Mouse (Mus musculus) heart, postnatal 14 days (tissue): ENCODE data around the gene Gdf5. TPM values are rescaled to one million over a fixed set of nuclear protein-coding genes. Genes with fewer than 3 reads are reported as not detected.

ENCODE experiments used
- DNase-seq, 2 experiments: peaks; one replicate each; pipeline ENCODE4 v3.0.0; 2021 to 2022
- intact Hi-C: fragments of 180-260 bp; cut with DNase I; formaldehyde crosslinking; loops from one replicate; pipeline ENCODE4 v1.15.1; 2025
- long read RNA-seq, 2 experiments: library from polyadenylated mRNA; stranded (forward); transcript quantifications; one replicate each; pipeline ENCODE4 v2.0.0; 2021
- total RNA-seq, 2 experiments: library from RNA; stranded (reverse); gene quantifications; 2 replicates each; pipeline ENCODE4 v1.2.3; 2021

Gdf5 gene
- not detected for total RNA-seq
- long read RNA-seq, experiment 1: 0 reads
- long read RNA-seq, experiment 2, partial matches to known transcripts: 1 of 1 reads
- long read RNA-seq, experiment 2, other reads (novel, unspliced or antisense): 0 of 1 reads

DNA sequence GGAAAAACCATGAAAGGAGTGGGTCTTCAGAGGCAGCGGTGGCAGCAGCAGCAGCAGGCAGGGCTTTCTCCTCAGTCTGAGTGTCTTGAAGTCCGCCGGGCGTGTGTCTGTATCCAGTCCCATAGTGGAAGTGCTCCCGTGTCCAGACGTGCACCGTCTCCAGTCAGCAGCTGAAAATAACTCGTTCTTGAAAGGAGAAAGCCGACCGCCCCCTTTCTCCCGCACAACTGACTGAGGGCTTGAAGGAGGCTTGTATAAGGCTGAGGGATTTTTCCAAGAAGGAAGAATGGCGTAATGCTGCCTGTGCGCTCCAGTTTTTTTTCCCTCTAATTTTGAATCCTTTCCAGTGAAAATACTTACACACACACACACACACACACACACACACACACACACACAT lies at the start of gene Gdf5:
Gene Gdf5 (minus strand): TSS at position 244 of the 400 bp plus-strand sequence.
- DNase-seq: no peak
- intact Hi-C loops: loop anchor here (10.0 kb wide), 1 partner anchor 250 kb away; the partner anchor contains the start of gene Trpc4ap

DNA sequence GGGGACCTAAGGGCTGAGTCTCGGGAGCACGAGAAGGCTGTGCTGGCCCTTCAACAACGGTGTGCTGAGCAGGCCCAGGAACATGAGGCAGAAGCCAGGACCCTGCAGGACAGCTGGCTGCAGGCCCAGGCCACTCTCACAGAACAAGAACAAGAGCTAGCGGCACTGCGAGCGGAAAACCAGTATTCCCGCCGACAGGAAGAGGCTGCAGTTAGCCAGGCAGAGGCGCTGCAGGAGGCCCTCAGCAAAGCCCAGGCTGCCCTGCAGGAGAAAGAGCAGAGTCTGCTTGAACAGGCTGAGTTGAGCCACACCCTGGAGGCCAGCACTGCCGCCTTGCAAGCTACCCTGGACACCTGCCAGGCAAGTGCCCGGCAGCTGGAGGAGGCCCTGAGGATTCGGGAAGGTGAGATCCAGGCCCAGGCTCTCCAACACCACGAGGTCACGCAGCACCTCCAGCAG lies 46.7 kb upstream of the Gdf5 start:
- DNase-seq: peak; percentile 65
- intact Hi-C loops: no loop called here

DNA sequence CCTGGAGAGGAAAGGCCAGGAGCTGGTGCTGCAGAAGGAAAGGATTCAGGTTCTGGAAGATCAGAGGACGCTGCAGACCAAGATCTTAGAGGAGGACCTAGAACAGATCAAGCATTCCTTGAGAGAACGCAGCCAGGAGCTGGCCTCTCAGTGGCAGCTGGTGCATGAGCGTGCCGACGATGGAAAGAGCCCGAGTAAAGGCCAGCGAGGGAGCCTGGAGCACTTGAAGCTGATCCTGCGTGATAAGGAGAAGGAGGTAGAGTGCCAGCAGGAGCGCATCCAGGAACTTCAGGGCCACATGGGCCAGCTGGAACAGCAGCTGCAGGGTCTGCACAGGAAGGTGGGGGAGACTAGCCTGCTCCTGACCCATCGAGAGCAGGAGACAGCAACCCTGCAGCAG lies 46.0 kb upstream of the Gdf5 start:
- intact Hi-C loops: no loop called here
- DNase-seq: no peak

DNA sequence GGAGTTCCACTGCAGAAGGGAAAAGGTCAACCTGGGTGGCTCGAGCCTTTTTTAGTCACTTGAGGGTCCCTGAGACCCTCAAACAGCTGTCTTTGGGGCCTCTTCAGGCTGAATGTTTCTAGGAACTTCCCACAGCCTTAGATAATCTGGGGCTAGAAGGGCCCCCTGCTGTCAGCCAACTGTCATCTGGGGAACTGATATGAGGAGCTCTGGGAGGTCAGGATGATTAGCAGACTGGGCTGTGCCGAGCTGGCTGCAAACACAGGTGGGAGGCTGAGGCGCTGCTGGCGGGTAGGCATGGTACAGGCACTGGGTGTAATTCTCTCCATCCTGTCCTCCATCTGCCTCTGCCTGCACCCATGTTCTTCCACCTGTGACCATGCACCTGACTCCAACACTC lies 43.9 kb upstream of the Gdf5 start:
- no peak for DNase-seq
- intact Hi-C loops: no loop called here

DNA sequence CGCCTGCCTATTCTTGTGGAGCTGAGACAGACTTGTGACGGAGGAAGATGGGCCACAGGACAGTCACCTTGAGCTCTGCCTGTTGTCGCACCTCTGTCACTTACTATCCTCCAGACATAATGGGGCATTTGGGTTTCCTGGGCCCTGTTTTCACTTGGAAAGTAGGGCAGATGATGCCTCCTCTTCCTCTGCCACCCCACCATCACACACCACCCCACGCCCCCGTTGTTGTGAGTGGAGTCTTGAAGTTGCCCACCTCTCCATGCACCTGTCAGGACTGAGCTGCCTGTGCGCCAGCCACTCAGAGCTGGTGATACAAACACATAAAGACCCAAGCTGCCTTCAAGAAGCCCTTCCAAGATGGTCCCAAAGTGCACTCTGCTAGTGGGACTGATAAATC lies 42.0 kb upstream of the Gdf5 start:
- intact Hi-C loops: no loop called here
- no peak for DNase-seq

DNA sequence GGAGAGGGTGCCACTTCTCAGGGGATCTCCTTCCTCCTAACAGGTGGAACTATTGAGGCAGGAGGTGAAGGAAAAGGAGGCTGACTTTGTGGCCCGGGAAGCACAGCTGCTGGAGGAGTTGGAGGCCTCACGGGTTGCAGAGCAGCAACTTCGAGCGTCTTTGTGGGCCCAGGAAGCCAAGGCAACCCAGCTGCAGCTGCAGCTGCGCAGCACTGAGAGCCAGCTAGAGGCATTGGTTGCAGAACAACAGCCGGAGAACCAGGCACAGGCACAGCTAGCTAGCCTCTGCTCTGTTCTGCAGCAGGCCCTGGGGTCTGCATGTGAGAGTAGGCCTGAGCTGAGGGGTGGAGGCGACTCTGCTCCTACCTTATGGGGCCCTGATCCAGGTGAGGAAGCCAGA lies 40.6 kb upstream of the Gdf5 start:
- intact Hi-C loops: no loop called here
- no peak for DNase-seq

DNA sequence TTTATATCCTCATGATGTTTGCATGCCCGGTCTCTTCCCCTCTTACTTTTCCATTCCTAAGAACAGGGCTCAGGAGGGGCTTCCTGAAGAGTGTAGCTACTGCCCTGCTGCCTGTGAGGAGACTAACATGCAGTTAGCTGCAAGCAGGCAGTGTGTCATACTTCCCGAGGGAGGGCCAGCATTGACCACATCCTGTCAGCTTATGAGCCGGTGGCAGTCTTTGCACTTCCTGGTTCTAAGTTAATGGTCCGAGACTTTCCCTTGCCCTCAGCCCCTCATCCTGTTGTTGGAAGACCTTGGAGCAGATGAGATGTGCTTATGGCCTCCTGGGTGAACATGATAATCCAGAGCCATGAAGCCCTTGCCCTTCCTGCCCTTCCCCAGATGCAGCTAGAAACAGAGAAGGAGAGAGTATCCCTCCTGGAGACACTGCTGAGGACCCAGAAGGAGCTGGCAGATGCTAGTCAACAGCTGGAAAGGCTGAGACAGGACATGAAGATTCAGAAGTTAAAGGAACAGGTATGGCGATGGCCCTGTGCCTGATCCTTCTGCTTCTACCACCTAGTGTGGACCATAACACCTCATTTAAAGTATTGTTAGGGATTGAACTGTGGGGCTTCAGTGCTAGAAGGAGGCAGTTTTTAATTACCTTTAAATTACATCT lies 34.3 kb upstream of the Gdf5 start:
- intact Hi-C loops: no loop called here

DNA sequence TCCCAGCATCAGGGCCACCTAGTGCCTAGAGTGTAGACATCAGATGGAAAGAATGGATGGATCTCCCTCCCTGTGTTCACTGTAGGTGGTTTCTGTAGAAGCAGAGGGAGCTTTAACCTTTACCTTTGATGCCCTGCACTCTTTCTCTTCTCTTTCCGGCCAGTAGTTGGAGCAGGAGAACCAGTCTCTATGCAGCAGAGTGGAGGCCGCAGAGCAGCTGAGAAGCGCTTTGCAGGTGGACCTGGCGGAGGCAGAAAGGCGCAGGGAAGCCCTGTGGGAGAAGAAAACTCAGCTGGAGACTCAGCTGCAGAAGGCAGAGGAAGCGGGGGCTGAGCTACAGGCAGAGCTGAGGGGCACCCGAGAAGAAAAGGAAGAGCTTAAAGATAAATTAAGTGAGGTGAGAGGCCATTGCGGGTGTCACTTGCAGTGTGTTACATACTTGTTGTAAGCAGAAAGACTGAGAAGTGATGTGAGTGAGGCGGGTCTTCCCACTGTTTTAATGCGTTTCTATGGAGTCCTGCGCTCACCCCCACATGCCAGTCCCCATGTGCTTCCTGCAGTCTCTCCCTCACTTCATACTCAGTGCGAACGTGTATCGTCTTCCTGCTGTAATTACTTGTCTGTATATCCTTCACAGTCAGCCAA lies 29.0 kb upstream of the Gdf5 start:
- no peak for DNase-seq
- intact Hi-C loops: no loop called here

More for the DNA sequence above, 34.3 kb upstream of the Gdf5 start:
- DNase-seq: peak; percentile 38 to 46

DNA sequence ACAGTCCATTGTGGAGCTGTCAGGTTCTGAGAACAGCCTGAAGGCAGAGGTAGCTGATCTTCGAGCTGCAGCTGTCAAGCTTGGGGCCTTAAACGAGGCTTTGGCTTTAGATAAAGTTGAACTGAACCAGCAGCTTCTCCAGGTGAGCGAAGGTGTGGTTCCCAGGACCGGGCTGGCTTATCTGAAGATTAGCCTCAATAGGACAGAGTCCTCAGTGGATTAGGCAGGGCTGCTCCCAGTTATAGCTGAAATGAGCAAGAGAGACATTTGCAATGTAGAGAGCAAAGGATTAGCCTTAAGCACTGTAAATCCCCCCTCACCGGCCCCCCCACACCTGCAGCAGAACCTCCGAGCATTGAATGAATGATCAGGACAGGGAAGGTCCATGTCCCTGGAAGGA lies 28.2 kb upstream of the Gdf5 start:
- intact Hi-C loops: no loop called here
- no peak for DNase-seq

DNA sequence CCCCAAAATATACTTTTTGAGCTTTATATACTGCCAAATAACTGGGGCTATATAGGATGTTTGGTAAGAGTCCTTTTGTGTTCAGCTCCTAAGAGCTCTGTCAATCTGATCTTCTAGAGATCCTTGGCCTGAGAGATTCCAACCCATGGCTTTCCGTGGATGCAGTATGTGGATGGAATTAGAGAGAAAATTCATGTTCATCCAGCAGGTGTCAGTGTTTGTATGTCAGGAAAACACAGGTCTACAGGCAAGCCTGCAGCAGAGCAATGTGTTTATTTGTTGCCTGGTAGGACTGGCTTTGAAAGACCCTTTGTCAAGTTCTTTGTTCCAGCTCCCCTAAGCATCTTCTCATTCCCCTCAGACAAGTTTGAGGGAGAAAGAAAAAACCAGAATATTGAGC lies 17.8 kb upstream of the Gdf5 start:
- DNase-seq: peak in 1 of 2 experiments; percentile 43
- intact Hi-C loops: loop anchor here (5.0 kb wide), 2 partner anchors 179 to 314 kb away; partner anchors contain the start of genes Nfs1 and Romo1

DNA sequence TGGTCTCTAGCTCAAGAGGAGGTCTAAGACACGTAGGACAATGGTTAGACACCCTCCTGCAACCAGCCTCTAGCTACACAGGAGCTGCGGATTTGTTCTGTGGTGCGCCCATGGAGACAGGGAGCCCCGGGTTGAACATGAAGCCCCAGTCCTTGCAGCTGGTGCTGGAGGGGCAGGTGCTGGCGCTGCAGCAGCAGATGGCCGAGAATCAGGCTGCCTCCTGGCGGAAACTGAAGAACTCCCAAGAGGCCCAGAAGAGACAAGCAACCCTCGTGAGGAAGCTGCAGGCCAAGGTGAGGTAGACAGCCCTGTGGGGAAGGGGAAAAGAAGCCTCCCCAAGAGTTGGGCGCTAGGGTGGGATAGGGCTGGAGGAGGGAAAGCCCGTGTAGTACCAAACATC lies 16.7 kb upstream of the Gdf5 start:
- intact Hi-C loops: loop anchor here (5.0 kb wide), 2 partner anchors 180 to 315 kb away; partner anchors contain the start of genes Nfs1 and Romo1
- no peak for DNase-seq

DNA sequence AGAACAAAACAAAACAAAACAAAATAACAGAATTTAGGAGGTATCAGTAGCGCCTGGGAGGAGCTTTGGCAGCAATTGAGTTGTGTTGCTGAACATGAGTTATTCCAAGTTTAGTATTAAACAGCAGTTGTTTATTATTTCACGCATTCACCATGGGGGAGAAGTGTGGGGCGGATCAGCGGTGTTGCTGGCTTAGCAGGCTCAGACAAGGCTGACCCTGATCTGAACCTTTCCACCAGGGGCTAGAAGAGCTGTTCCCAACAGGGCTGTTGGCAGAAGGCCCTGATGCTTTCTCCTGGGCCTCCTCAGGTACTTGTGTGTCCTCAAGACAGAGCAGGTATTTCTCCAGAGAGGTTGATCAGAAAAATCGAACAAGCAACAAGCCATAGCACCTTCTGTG lies 14.8 kb upstream of the Gdf5 start:
- no peak for DNase-seq
- intact Hi-C loops: loop anchor here (5.0 kb wide), 2 partner anchors 182 to 317 kb away; partner anchors contain the start of genes Nfs1 and Romo1

DNA sequence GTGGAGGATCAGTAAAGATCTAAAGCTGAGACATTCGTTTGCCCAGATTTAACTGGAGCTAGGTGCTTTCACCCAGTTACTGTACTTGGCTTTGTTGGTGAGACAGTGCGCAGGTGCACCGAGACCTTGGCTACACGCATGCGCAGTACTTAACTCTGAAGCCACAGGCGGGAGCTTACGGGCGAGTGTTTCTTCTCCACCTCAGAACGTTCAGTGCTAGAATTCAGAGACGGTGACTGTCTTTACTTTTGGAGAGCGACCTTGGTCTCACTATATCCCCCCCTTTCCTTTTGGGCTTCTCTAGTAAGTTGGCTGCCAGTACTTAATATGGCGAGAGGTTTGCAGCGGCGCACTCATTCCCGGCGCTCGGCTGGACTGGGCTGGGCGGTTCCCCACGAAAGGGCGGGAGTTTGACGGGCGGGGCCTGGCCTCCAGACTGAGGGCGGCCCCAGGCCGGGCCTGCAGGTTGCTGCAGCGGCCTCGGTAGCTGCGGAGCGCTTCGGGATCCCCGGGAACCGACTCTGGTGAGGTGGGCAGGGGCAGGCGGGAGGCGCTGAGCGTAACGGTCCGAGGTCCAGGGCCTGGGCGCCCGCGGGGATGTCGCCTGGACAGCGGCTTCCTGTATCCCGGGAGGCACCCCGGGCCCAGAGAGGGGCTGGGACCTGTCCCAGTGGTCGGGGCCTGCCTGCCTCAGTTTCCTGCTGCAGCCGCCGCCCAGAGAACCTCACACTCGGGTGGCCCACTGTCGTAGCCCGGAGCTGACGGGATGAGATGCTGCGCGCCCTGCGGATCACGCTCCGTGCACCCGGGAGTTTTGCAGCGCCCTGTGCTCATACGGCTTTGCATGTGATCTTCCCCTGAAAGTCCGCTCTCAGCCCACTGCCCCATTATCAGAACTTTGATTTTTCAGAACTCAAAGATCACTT lies 11.2 kb upstream of the Gdf5 start, which contains the start of gene Cep250:
Gene Cep250 (plus strand): TSS at position 325 of the 926 bp plus-strand sequence.
- intact Hi-C loops: no loop called here
- peak; percentile 91 for DNase-seq

DNA sequence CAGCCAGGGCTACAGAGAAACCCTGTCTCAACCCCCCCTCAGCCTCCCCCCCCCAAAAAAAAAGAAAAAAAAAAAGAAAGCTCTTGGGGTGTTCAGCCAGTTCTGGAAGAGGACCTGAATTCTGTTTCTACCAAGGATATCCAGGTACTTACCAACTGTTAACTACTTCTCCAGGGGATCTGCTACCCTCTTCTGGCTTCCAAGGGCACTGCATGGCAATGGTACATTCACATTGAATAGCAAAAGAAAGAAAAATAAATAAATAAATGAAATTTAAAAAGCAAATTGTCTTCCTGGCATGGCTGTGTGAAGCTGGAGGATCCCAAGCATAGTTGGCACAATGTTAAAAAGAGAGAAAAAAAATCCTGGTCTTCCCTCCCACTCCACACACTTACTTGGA lies 6.8 kb upstream of the Gdf5 start:
- intact Hi-C loops: no loop called here
- DNase-seq: peak; percentile 32 to 62

DNA sequence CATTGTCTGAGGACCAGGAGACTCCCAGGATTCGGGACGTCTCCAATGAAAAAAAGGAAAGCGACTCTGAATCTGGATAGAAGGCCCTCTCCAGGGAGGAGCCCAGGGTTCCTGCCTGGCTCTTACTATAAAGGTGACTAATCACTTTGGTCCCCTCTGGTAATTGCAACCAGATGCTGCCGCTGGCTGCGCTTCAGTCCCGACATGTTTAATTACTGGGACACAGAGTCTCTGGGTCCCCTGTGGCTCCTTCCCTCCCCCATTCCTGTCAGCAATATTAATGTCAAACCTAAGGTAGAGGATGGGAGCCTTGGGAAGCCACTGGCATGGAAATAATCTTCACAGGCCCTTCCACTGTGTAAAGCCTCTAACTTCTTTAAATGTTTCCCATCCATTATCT lies 4.2 kb upstream of the Gdf5 start:
- DNase-seq: no peak
- intact Hi-C loops: loop anchor here (10.0 kb wide), 1 partner anchor 255 kb away; the partner anchor contains the start of gene Trpc4ap

DNA sequence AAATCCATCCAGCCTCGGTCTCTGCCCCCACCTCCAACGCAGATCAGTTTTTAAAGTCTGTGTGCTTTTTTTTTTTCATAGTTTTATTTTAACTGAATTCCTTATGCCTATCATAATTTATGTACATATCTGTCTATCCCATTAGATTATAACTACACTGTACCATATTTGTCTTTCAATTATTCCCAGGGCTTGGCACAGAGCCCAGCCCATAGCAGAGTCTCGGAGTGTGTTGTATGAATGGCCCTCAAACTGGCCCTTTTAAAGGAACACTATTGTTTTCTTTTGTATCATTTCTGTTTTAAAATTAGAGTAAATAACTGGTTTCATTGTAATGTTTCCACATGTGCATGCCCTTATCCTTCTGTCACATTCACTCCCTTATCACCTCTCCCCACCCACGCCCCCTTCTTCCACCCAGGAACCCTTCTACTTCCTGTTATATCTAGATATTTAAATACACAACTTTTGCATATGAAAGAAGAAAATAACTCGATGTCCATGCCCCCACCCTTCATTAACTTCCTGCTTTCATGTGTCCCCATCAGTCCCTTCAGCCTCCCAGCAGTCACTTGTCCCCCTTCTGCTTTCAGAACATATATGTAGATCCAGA lies 2.3 kb upstream of the Gdf5 start:
- intact Hi-C loops: loop anchor here (10.0 kb wide), 1 partner anchor 253 kb away; the partner anchor contains the start of gene Trpc4ap
- DNase-seq: no peak

DNA sequence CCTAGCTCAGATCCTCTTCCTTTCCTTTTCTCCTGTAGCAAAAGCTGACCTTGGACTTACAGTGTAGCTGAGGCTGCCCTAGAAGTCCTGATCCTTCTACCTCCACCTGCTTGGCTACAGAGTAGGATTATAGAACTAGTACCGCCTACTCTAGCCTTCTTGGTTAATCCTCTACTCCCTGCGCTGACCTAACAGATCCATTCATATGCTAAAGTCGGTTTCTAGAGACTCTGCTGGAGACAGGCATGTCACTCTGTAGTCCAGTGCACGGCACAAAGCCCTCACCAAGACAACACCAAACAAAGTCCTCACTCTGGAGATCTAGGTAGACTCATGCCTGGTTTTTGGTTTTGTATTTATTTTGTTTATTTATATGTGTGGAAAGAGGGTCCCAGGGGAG lies 1.3 kb upstream of the Gdf5 start:
- DNase-seq: no peak
- intact Hi-C loops: loop anchor here (1.0 to 10.0 kb wide), 2 partner anchors 98 to 252 kb away; partner anchors contain the start of gene Trpc4ap

DNA sequence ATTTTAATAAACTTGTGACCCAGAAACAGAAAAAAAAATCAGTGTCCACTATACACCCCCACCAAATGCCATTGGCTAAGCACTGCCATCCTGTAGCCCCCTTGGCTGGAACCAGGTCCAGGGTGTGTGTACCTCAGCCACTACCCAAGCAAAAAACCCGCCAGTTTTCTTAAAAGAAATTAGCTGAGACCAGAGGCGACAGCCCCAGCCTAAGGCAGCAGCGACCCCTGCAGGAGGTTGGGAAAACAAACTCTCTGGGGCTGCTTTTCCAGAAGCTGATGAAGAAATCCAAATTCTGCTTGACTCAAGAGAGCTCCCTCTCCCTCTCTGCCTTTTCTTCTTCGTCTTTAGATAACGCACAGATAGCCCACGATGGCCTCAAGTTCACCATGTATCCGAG lies 902 bp upstream of the Gdf5 start:
- DNase-seq: peak; percentile 81 to 85
- intact Hi-C loops: loop anchor here (1.0 to 10.0 kb wide), 2 partner anchors 98 to 251 kb away; partner anchors contain the start of gene Trpc4ap

DNA sequence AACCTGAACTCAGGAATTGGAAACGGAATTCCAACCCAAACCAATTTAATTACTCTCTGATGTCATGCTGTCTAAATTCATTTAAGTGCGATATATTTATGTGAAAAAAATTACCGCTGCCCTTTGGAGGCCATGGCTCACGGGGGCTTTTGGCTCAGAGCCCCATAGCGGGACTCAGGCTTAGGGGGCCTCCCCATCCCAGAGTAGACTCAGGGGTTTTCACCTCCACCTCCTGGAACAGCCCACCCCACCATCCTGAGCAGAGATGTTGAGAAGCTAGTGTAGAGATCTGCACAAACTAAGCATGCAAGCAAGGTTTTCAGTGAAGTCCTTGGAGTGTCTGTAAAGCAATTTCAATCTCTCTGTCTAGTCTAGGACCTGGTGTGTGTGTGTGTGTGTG lies 413 bp upstream of the Gdf5 start:
- no peak for DNase-seq
- intact Hi-C loops: loop anchor here (10.0 kb wide), 1 partner anchor 251 kb away; the partner anchor contains the start of gene Trpc4ap

DNA sequence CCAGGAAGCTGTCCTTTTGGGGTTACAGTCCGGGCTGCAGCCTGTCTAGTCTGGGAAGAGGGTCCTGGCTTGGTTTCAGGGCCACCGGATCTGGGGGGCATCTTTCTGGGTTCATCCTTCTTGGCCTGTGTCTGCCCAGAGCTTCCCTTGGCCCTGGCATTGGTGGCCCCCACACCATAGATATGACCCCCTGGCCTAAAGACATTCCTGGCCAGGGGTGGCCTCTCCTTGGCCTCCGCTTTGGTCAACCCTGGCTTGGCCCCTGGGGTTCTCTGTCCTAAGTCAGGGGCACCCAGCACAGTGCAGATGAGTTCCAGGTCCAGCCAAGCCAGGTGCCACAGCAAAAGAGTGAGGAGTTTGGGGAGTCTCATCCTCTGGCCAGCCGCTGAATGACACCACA lies 482 bp downstream of the Gdf5 start:
- no peak for DNase-seq
- intact Hi-C loops: loop anchor here (10.0 kb wide), 1 partner anchor 250 kb away; the partner anchor contains the start of gene Trpc4ap
